ENCODE assay signal across 8 mouse cellular contexts in the genomic region with DNA sequence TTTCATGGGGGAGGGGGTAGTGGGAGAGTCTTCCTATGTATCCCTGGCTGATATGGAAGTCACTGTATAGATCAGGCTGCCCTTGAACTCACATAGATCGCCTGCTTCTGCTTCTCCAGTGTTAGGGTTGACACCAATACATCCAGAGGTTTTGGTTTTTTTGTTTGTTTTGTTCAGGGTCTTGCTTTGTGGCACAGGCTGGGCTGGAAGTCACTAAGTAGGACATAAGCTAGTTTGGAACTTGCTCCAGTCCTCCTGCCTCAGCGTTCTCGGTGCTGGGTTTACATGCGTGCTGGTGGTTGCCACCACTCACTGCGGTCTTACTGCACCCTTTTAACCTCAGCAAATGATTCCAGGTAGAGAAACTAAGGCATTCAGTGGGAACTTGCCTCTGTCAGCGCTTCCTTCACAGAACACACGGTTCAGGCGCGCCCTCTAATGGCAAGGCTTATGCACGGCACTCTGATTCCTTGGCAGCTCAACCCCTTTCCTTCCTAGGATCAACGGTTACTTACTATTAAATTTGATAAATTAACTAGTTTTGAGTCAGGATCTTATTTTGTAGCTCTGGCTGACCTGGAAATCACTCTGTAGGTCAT. TPM values are rescaled to one million over a fixed set of nuclear protein-coding genes. Genes with fewer than 3 reads are reported as not detected.
DNase-seq lines count a peak whose midpoint lies in the region; ATAC-seq lines count a peak whose summit lies in the region.

No protein-coding gene starts in this region.

- H3K9ac ChIP-seq in forebrain, embryonic 13.5 days: no peak overlapping the region
- H3K9ac ChIP-seq in hindbrain, embryonic 12.5 days: no peak overlapping the region

- H3K27ac ChIP-seq in forebrain, embryonic 13.5 days: no peak overlapping the region
- no peak overlapping the region for H3K27ac ChIP-seq in hindbrain, embryonic 12.5 days

- H3K9me3 ChIP-seq in forebrain, embryonic 13.5 days (replicated peaks): no peaks in the 10 kb centered on the region
- no peaks in the 10 kb centered on the region for H3K9me3 ChIP-seq in hindbrain, embryonic 12.5 days (replicated peaks)

- peaks cover 5% of the 10 kb centered on the region for H3K36me3 ChIP-seq in forebrain, embryonic 13.5 days (ENCODE audit: poor library complexity, severe bottlenecking)
- peaks cover 5% of the 10 kb centered on the region for H3K36me3 ChIP-seq in hindbrain, embryonic 12.5 days

- peak overlapping the region; percentile 93 for H3K4me2 ChIP-seq in forebrain, embryonic 13.5 days
- peak overlapping the region; percentile 75; the same call in 1 of the 2 replicates for H3K4me2 ChIP-seq in hindbrain, embryonic 12.5 days (replicated peaks)

- peaks cover 14% of the 10 kb centered on the region for H3K27me3 ChIP-seq in forebrain, embryonic 13.5 days
- peaks cover 25% of the 10 kb centered on the region for H3K27me3 ChIP-seq in hindbrain, embryonic 12.5 days

- peak; percentile 72 to 91 for DNase-seq in adrenal gland, adult (ENCODE audit: inconsistent age in 2 of 2, low spot score in 1 of 2)
- DNase-seq in adrenal gland, adult 8-10 months: no peak
- DNase-seq in c-Kit-negative CD71-positive TER-119-positive erythroid progenitor cells, embryonic 14.5 days (ENCODE audit: low read depth, low spot score): peak; percentile 70
- DNase-seq in layer of hippocampus, postnatal 25 days (ENCODE audit: extremely low spot score in 1 of 2, low spot score in 1 of 2): peak; percentile 70 to 74
- DNase-seq in skeletal muscle tissue, adult 2 months (ENCODE audit: low read depth, low spot score): peak; percentile 66

- no peak for ATAC-seq in forebrain, embryonic 13.5 days
- no peak for ATAC-seq in hindbrain, embryonic 12.5 days (ENCODE audit: low FRiP score)
- ATAC-seq in megakaryocyte, adult 5-6 weeks (ENCODE audit: poor library complexity, severe bottlenecking): peak; percentile 46

- H3K4me1 ChIP-seq in forebrain, embryonic 13.5 days: peaks cover 36% of the 10 kb centered on the region
- H3K4me1 ChIP-seq in hindbrain, embryonic 12.5 days: peaks cover 36% of the 10 kb centered on the region

- 1% methylated on average over 11 of the region's 11 CpGs for WGBS in forebrain, embryonic 13.5 days
- 2% methylated on average over 11 of the region's 11 CpGs for WGBS in hindbrain, embryonic 12.5 days

- peak overlapping the region; percentile 4; the same call in 1 of the 2 replicates for H3K4me3 ChIP-seq in forebrain, embryonic 13.5 days
- no peak overlapping the region for H3K4me3 ChIP-seq in hindbrain, embryonic 12.5 days

RNA-seq across cellular contexts. Expression of a gene that starts 1.3 kb away (rescaled TPM):
- 10 to 100 TPM; 32.4 to 56.3 (median 41.6) TPM for total RNA-seq in adrenal gland, adult 8-10 months (2022)
- 88.0 and 96.4 TPM in 2 replicates for polyA plus RNA-seq in forebrain, embryonic 13.5 days (2015; fragmentation: Nextera tagmentation; extraction: Ambion mirVana)
- 95.6 and 96.8 TPM in 2 replicates for polyA plus RNA-seq in hindbrain, embryonic 12.5 days (2016; fragmentation: Nextera tagmentation; extraction: Ambion mirVana)
- total RNA-seq in layer of hippocampus, postnatal 25 days (2021): 10 to 100 TPM; 37.8 to 39.1 TPM
- total RNA-seq in megakaryocyte, adult 5-6 weeks (2015): 18.9 and 26.4 TPM in 2 replicates
- 17.5 and 21.4 TPM in 2 replicates for total RNA-seq in megakaryocyte, adult 5-6 weeks (2017)

RNA-seq across cellular contexts. Expression of a gene that starts 16.0 kb away (rescaled TPM):
- total RNA-seq in adrenal gland, adult 8-10 months (2022): 10 to 100 TPM; 12.9 to 15.2 (median 13.5) TPM
- 21.4 and 23.2 TPM in 2 replicates for polyA plus RNA-seq in forebrain, embryonic 13.5 days (2015; fragmentation: Nextera tagmentation; extraction: Ambion mirVana)
- 17.3 and 20.4 TPM in 2 replicates for polyA plus RNA-seq in hindbrain, embryonic 12.5 days (2016; fragmentation: Nextera tagmentation; extraction: Ambion mirVana)
- 10 to 100 TPM; 17.7 to 18.3 TPM for total RNA-seq in layer of hippocampus, postnatal 25 days (2021)
- 3.4 TPM in 2 replicates for total RNA-seq in megakaryocyte, adult 5-6 weeks (2015)
- 9.0 and 11.5 TPM in 2 replicates for total RNA-seq in megakaryocyte, adult 5-6 weeks (2017)

RNA-seq across cellular contexts. Expression of a gene that starts 16.2 kb away (rescaled TPM):
- 10 to 100 TPM in 1 of 4 experiments, 1 to 10 TPM in 3; 6.4 to 12.5 (median 8.4) TPM for total RNA-seq in adrenal gland, adult 8-10 months (2022)
- polyA plus RNA-seq in forebrain, embryonic 13.5 days (2015; fragmentation: Nextera tagmentation; extraction: Ambion mirVana): 3.6 and 4.1 TPM in 2 replicates
- 4.7 and 5.5 TPM in 2 replicates for polyA plus RNA-seq in hindbrain, embryonic 12.5 days (2016; fragmentation: Nextera tagmentation; extraction: Ambion mirVana)
- total RNA-seq in layer of hippocampus, postnatal 25 days (2021): 1 to 10 TPM; 4.5 to 4.8 TPM
- 4.1 and 4.2 TPM in 2 replicates for total RNA-seq in megakaryocyte, adult 5-6 weeks (2015)
- total RNA-seq in megakaryocyte, adult 5-6 weeks (2017): 0.45 TPM in 1 of 2 replicates, not detected in the other

RNA-seq across cellular contexts. Expression of a gene that starts 33.5 kb away (rescaled TPM):
- total RNA-seq in adrenal gland, adult 8-10 months (2022): 1 to 10 TPM; 1.6 to 9.4 (median 5.6) TPM
- polyA plus RNA-seq in forebrain, embryonic 13.5 days (2015; fragmentation: Nextera tagmentation; extraction: Ambion mirVana): 0.06 TPM in 1 of 2 replicates, not detected in the other
- polyA plus RNA-seq in hindbrain, embryonic 12.5 days (2016; fragmentation: Nextera tagmentation; extraction: Ambion mirVana): 0.10 TPM in 1 of 2 replicates, not detected in the other
- total RNA-seq in layer of hippocampus, postnatal 25 days (2021): 1 to 10 TPM; 5.2 to 9.8 TPM
- 24.0 and 25.4 TPM in 2 replicates for total RNA-seq in megakaryocyte, adult 5-6 weeks (2015)
- 26.9 and 30.4 TPM in 2 replicates for total RNA-seq in megakaryocyte, adult 5-6 weeks (2017)

RNA-seq across cellular contexts. Expression of a gene that starts 38.5 kb away (rescaled TPM):
- 10 to 100 TPM; 31.0 to 44.8 (median 39.2) TPM for total RNA-seq in adrenal gland, adult 8-10 months (2022)
- 20.4 and 24.9 TPM in 2 replicates for polyA plus RNA-seq in forebrain, embryonic 13.5 days (2015; fragmentation: Nextera tagmentation; extraction: Ambion mirVana)
- 21.3 and 24.6 TPM in 2 replicates for polyA plus RNA-seq in hindbrain, embryonic 12.5 days (2016; fragmentation: Nextera tagmentation; extraction: Ambion mirVana)
- 10 to 100 TPM; 34.5 to 34.9 TPM for total RNA-seq in layer of hippocampus, postnatal 25 days (2021)
- total RNA-seq in megakaryocyte, adult 5-6 weeks (2015): 4.9 and 5.7 TPM in 2 replicates
- 12.6 and 19.2 TPM in 2 replicates for total RNA-seq in megakaryocyte, adult 5-6 weeks (2017)
